Mouse (Mus musculus) liver, embryonic 14.5 days (tissue): Measurements from ENCODE around the gene Evx1. TPM values are rescaled to one million over a fixed set of nuclear protein-coding genes. Genes with fewer than 3 reads are reported as not detected.

Source experiments
- ATAC-seq: fragments of 200-750 bp; cut with Nextera tagmentation; 2 replicates; pipeline ENCODE4 v1.8.0; 2017; ENCODE audit warnings: moderate number of reproducible peaks, mild to moderate bottlenecking, moderate library complexity; ENCODE audit not compliant: insufficient read depth
- DNase-seq, 3 experiments: peaks; one replicate each; pipeline ENCODE4 v3.0.0-alpha.2; 2012 to 2013; ENCODE audit warnings: low read depth in 3 of 3, low spot score in 3 of 3
- H3K27ac ChIP-seq: fragments of 300-500 bp; sonication (generic); 2 replicates; pipeline ENCODE4 v1.5.1; 2014; ENCODE audit warnings: moderate library complexity, mild to moderate bottlenecking, control low read depth, inconsistent platforms
- H3K27me3 ChIP-seq: fragments of 300-500 bp; sonication (generic); 2 replicates; pipeline ENCODE4 v1.6.1; 2014; ENCODE audit warnings: mild to moderate bottlenecking, low read length, moderate library complexity; ENCODE audit not compliant: control insufficient read depth, insufficient read depth
- H3K36me3 ChIP-seq: fragments of 300-500 bp; sonication (generic); replicated peaks from 2 replicates; pipeline ENCODE4 v1.6.1; 2014; ENCODE audit warnings: low read depth; ENCODE audit not compliant: control insufficient read depth, insufficient read depth
- H3K4me1 ChIP-seq, 2 experiments: fragments of 200-500 bp in 1 of 2; fragments of 300-500 bp in 1 of 2; sonication (generic) in 1 of 2; replicated peaks; 2 replicates each; pipeline ENCODE4 v1.6.1; 2012 to 2014; ENCODE audit warnings: antibody characterized with exemption in 1 of 2, inconsistent platforms in 1 of 2, low read length in 1 of 2; ENCODE audit not compliant: control insufficient read depth in 2 of 2, insufficient read depth in 2 of 2
- H3K4me2 ChIP-seq: fragments of 300-500 bp; sonication (generic); 2 replicates; pipeline ENCODE4 v1.6.1; 2014; ENCODE audit warnings: low read depth, mild to moderate bottlenecking, control low read depth, moderate library complexity
- H3K4me3 ChIP-seq, 2 experiments: fragments of 200-500 bp in 1 of 2; fragments of 300-500 bp in 1 of 2; sonication (generic) in 1 of 2; 2 replicates each; pipeline ENCODE4 v1.5.1; 2012 to 2014; ENCODE audit warnings: low read depth in 2 of 2, low read length in 2 of 2, mild to moderate bottlenecking in 2 of 2, control low read depth in 1 of 2, inconsistent platforms in 1 of 2, moderate library complexity in 1 of 2; ENCODE audit not compliant: insufficient read depth in 1 of 2
- H3K9ac ChIP-seq: fragments of 300-500 bp; sonication (generic); replicated peaks from 2 replicates; pipeline ENCODE4 v1.6.1; 2014; ENCODE audit warnings: mild to moderate bottlenecking, control low read depth, moderate library complexity
- H3K9me3 ChIP-seq: fragments of 300-500 bp; sonication (generic); 2 replicates; pipeline ENCODE4 v1.6.1; 2016; ENCODE audit warnings: low read length, mixed read lengths; ENCODE audit not compliant: control insufficient read depth
- CTCF ChIP-seq: IDR thresholded peaks from 2 replicates; pipeline ENCODE4 v1.5.1; 2016; ENCODE audit warnings: antibody characterized with exemption, low read depth, control low read depth
- EP300 ChIP-seq: IDR thresholded peaks from 2 replicates; pipeline ENCODE4 v1.6.1; 2016; ENCODE audit warnings: antibody characterized with exemption, low read depth
- WGBS: fragments of 180-500 bp; shearing (Covaris S2); extraction: QIAGEN DNeasy Blood & Tissue Kit; methylation state at CpG from one replicate; pipeline ENCODE4 v1.1.7; 2014; ENCODE audit not compliant: insufficient replicate concordance; 5-methylcytosine and 5-hydroxymethylcytosine counted together
- polyA plus RNA-seq, 2 experiments: library from polyadenylated mRNA; depleted of rRNA in 1 of 2; stranded (reverse) in 1 of 2; unstranded in 1 of 2; fragments of >200 nt; fragmentation: Nextera tagmentation in 1 of 2; extraction: Ambion mirVana in 1 of 2; gene quantifications; 2 replicates each; pipeline versions ENCODE4 v1.2.1 to v1.2.3; 2012 to 2014

Gene Evx1
- polyA plus RNA-seq, 2 experiments: not detected

DNA sequence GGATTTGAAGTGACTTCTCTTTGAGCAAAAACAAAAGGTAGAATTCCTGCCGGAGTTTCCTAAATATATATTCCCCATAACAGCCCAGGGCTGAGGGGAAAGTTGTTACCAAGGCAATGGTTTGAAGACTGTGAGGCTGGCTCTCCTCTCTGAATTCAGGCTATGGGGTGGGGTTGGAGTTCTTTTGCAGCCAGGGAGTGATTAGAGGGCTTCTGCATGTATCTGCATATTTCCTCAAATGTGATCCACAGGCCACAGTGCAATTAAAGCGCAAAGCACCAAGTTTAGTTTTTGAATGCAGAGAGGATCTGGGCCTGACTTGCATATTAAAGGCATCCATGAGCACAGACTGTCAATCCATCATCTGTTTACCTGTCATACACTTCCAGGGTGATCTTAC, 52.7 kb downstream of the Evx1 start:
- TF ChIP-seq CTCF (no peak), EP300 (no peak)
- H3K4me1 ChIP-seq: no peaks in the 10 kb centered on the region
- WGBS: 71% methylated on average over 2 of the region's 2 CpGs
- H3K4me3 ChIP-seq: no peak overlapping the region
- no peak for DNase-seq
- no peaks in the 10 kb centered on the region for H3K27me3 ChIP-seq
- H3K9me3 ChIP-seq: no peaks in the 10 kb centered on the region
- no peak overlapping the region for H3K4me2 ChIP-seq
- no peak for ATAC-seq
- H3K27ac ChIP-seq: no peak overlapping the region
- H3K9ac ChIP-seq: no peak overlapping the region
- no peaks in the 10 kb centered on the region for H3K36me3 ChIP-seq

- Histone ChIP-seq H3K36me3 (no peaks in the 10 kb centered on the region), H3K9ac (no peak overlapping the region), H3K27me3 (no peaks in the 10 kb centered on the region), H3K4me1 (no peaks in the 10 kb centered on the region), H3K27ac (no peak overlapping the region), H3K4me2 (no peak overlapping the region), H3K9me3 (no peaks in the 10 kb centered on the region), H3K4me3 (no peak overlapping the region)
- no peak for TF ChIP-seq CTCF
- ATAC-seq: no peak
- WGBS: 66% methylated on average over 11 of the region's 11 CpGs
- DNase-seq: no peak
Observed at GRCm38 (mm10) chr6:52366533-52366932, 53.2 kb downstream of the Evx1 start.

DNA sequence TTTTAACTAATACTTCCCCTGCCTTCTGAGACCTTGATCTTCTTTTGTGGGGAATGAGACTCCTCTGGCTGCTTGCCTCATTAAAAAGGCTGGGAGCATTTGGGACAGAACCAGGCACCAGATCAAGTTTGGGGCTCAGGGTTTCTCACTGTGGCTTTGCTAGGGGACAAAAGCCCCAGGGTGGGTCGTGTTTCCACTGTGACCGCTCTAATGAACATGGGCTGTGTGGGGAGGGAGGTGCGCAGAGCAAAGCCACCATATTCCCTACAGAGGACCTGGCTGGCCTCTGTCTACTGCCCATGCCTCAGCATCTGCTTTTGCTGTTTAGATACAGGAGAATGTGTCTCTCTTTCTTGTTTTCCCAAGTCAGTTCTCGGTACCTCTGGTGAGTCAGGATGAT, 53.8 kb downstream of the Evx1 start:
- H3K9me3 ChIP-seq: no peaks in the 10 kb centered on the region
- no peaks in the 10 kb centered on the region for H3K36me3 ChIP-seq
- H3K9ac ChIP-seq: no peak overlapping the region
- no peak for ATAC-seq
- no peaks in the 10 kb centered on the region for H3K27me3 ChIP-seq
- TF ChIP-seq CTCF (no peak), EP300 (no peak)
- H3K4me3 ChIP-seq: no peak overlapping the region
- no peak overlapping the region for H3K4me2 ChIP-seq
- WGBS: 68% methylated on average over 4 of the region's 4 CpGs
- H3K4me1 ChIP-seq: no peaks in the 10 kb centered on the region
- no peak overlapping the region for H3K27ac ChIP-seq
- DNase-seq: no peak

Other genes starting within 250 kb of the Evx1 start
- 0.21 and 0.33 TPM in 2 replicates for gene Hoxa1, start 155.2 kb upstream of the Evx1 start, polyA plus RNA-seq (2012; rRNA removed)
- 0.40 and 0.47 TPM in 2 replicates for gene Hoxa1, start 155.2 kb upstream of the Evx1 start, polyA plus RNA-seq (2014; fragmentation: Nextera tagmentation; extraction: Ambion mirVana)
- gene Hoxa2, start 148.7 kb upstream of the Evx1 start, polyA plus RNA-seq (2012; rRNA removed): 0.26 and 0.30 TPM in 2 replicates
- gene Hoxa2, start 148.7 kb upstream of the Evx1 start, polyA plus RNA-seq (2014; fragmentation: Nextera tagmentation; extraction: Ambion mirVana): 0.14 and 0.33 TPM in 2 replicates
- gene 5730596B20Rik, start 136.0 kb upstream of the Evx1 start, polyA plus RNA-seq (2012; rRNA removed): 0.03 and 0.04 TPM in 2 replicates
- gene 5730596B20Rik, start 136.0 kb upstream of the Evx1 start, polyA plus RNA-seq (2014; fragmentation: Nextera tagmentation; extraction: Ambion mirVana): 0.03 TPM in 1 of 2 replicates, not detected in the other
- 0.25 and 0.26 TPM in 2 replicates for gene Hoxa4, start 121.7 kb upstream of the Evx1 start, polyA plus RNA-seq (2012; rRNA removed)
- 0.09 and 0.14 TPM in 2 replicates for gene Hoxa4, start 121.7 kb upstream of the Evx1 start, polyA plus RNA-seq (2014; fragmentation: Nextera tagmentation; extraction: Ambion mirVana)
- gene Hoxa5, start 108.9 kb upstream of the Evx1 start, polyA plus RNA-seq (2012; rRNA removed): 0.52 and 0.97 TPM in 2 replicates
- 0.16 and 0.43 TPM in 2 replicates for gene Hoxa5, start 108.9 kb upstream of the Evx1 start, polyA plus RNA-seq (2014; fragmentation: Nextera tagmentation; extraction: Ambion mirVana)
- not detected in 2 replicates for gene Hoxa6, start 104.8 kb upstream of the Evx1 start, polyA plus RNA-seq (2012; rRNA removed)
- gene Hoxa6, start 104.8 kb upstream of the Evx1 start, polyA plus RNA-seq (2014; fragmentation: Nextera tagmentation; extraction: Ambion mirVana): not detected in 2 replicates
- gene Hoxa3, start 100.2 kb upstream of the Evx1 start, polyA plus RNA-seq (2012; rRNA removed): 0.37 and 0.43 TPM in 2 replicates
- 0.13 and 0.38 TPM in 2 replicates for gene Hoxa3, start 100.2 kb upstream of the Evx1 start, polyA plus RNA-seq (2014; fragmentation: Nextera tagmentation; extraction: Ambion mirVana)
- not detected in 2 replicates for gene Gm28308, start 100.2 kb upstream of the Evx1 start, polyA plus RNA-seq (2012; rRNA removed)
- gene Gm28308, start 100.2 kb upstream of the Evx1 start, polyA plus RNA-seq (2014; fragmentation: Nextera tagmentation; extraction: Ambion mirVana): not detected in 2 replicates
- gene Hoxa7, start 91.6 kb upstream of the Evx1 start, polyA plus RNA-seq (2012; rRNA removed): 0.18 and 0.26 TPM in 2 replicates
- gene Hoxa7, start 91.6 kb upstream of the Evx1 start, polyA plus RNA-seq (2014; fragmentation: Nextera tagmentation; extraction: Ambion mirVana): 0.18 and 0.23 TPM in 2 replicates
- 0.58 and 0.76 TPM in 2 replicates for gene Hoxa9, start 82.4 kb upstream of the Evx1 start, polyA plus RNA-seq (2012; rRNA removed)
- gene Hoxa9, start 82.4 kb upstream of the Evx1 start, polyA plus RNA-seq (2014; fragmentation: Nextera tagmentation; extraction: Ambion mirVana): 0.28 and 0.43 TPM in 2 replicates
- 0.04 and 0.19 TPM in 2 replicates for gene Hoxa10, start 72.6 kb upstream of the Evx1 start, polyA plus RNA-seq (2012; rRNA removed)
- 0.14 TPM in 1 of 2 replicates, not detected in the other for gene Hoxa10, start 72.6 kb upstream of the Evx1 start, polyA plus RNA-seq (2014; fragmentation: Nextera tagmentation; extraction: Ambion mirVana)
- gene Hoxa11, start 67.7 kb upstream of the Evx1 start, polyA plus RNA-seq (2012; rRNA removed): 0.03 TPM in 1 of 2 replicates, not detected in the other
- gene Hoxa11, start 67.7 kb upstream of the Evx1 start, polyA plus RNA-seq (2014; fragmentation: Nextera tagmentation; extraction: Ambion mirVana): not detected in 2 replicates
- 0.02 and 0.09 TPM in 2 replicates for gene Hoxa13, start 52.6 kb upstream of the Evx1 start, polyA plus RNA-seq (2012; rRNA removed)
- not detected in 2 replicates for gene Hoxa13, start 52.6 kb upstream of the Evx1 start, polyA plus RNA-seq (2014; fragmentation: Nextera tagmentation; extraction: Ambion mirVana)